Mouse (Mus musculus) layer of hippocampus, adult 11-12 months (tissue): Measurements from ENCODE around the gene 3110070M22Rik.
"Not testable (repeated sequence)": the region's sequence is repeated elsewhere in the genome, so short reads cannot be mapped to it uniquely, and the experiment has no call there.

Experiments used
- DNase-seq: peaks from one replicate; pipeline ENCODE4 v3.0.0; 2022; ENCODE audit warnings: low spot score

Gene 3110070M22Rik

GRCm38 (mm10) chr13:119487880-119488580, at the start of gene 3110070M22Rik, which contains the start of gene Tmem267:
TSS of gene 3110070M22Rik (minus strand) at chr13:119488383.
TSS of gene Tmem267 (plus strand) at chr13:119488039.
- DNase-seq = peak; percentile 85

GRCm38 (mm10) chr13:119494938-119495337, 6.8 kb upstream of the 3110070M22Rik start:
- DNase-seq = not testable (repeated sequence)

GRCm38 (mm10) chr13:119492083-119492482, 3.9 kb upstream of the 3110070M22Rik start:
- not testable (repeated sequence) for DNase-seq

- DNase-seq = no peak
Observed at GRCm38 (mm10) chr13:119487354-119487753, 829 bp downstream of the 3110070M22Rik start.

GRCm38 (mm10) chr13:119477789-119478188, 10.4 kb downstream of the 3110070M22Rik start:
- DNase-seq = no peak

GRCm38 (mm10) chr13:119476631-119477030, 11.6 kb downstream of the 3110070M22Rik start:
- no peak for DNase-seq

- DNase-seq = peak; percentile 89
Observed at GRCm38 (mm10) chr13:119462596-119463560, 25.3 kb downstream of the 3110070M22Rik start, which contains the start of gene 4833420G17Rik. TSS of gene 4833420G17Rik (plus strand) at chr13:119462768.

GRCm38 (mm10) chr13:119461900-119462595, 26.1 kb downstream of the 3110070M22Rik start:
- no peak for DNase-seq

- no peak for DNase-seq
Observed at GRCm38 (mm10) chr13:119456342-119456741, 31.8 kb downstream of the 3110070M22Rik start.

GRCm38 (mm10) chr13:119455082-119455481, 33.1 kb downstream of the 3110070M22Rik start:
- DNase-seq = no peak

GRCm38 (mm10) chr13:119453563-119453962, 34.6 kb downstream of the 3110070M22Rik start:
- DNase-seq = no peak

GRCm38 (mm10) chr13:119442244-119442643, 45.9 kb downstream of the 3110070M22Rik start:
- DNase-seq = no peak
